Mouse (Mus musculus): ENCODE measurements around the gene Myof.

Myof gene

GRCm38 (mm10) chr19:38000990-38001389 lies 42.4 kb downstream of the Myof start:
- no peak for DNase-seq

- DNase-seq = no peak
These were observed 43.4 kb downstream of the Myof start for GRCm38 (mm10) chr19:37999941-38000340.

GRCm38 (mm10) chr19:37994301-37994700 lies 49.1 kb downstream of the Myof start:
- no peak for DNase-seq

- DNase-seq = no peak
These were observed 51.2 kb downstream of the Myof start for GRCm38 (mm10) chr19:37992184-37992554.

GRCm38 (mm10) chr19:37991399-37992183 lies 51.8 kb downstream of the Myof start:
- DNase-seq = peak; percentile 50

- no peak for DNase-seq
These were observed 53.4 kb downstream of the Myof start for GRCm38 (mm10) chr19:37989971-37990370.

- no peak for DNase-seq
These were observed 55.2 kb downstream of the Myof start for GRCm38 (mm10) chr19:37988156-37988555.

GRCm38 (mm10) chr19:37985730-37986129 lies 57.6 kb downstream of the Myof start:
- DNase-seq = no peak

GRCm38 (mm10) chr19:37975951-37976350 lies 67.4 kb downstream of the Myof start:
- no peak for DNase-seq

- DNase-seq = no peak
These were observed 72.8 kb downstream of the Myof start for GRCm38 (mm10) chr19:37970571-37970970.

- no peak for DNase-seq
These were observed 73.4 kb downstream of the Myof start for GRCm38 (mm10) chr19:37970004-37970403.

GRCm38 (mm10) chr19:37965828-37966227 lies 77.5 kb downstream of the Myof start:
- no peak for DNase-seq

GRCm38 (mm10) chr19:37963421-37963820 lies 80.0 kb downstream of the Myof start:
- DNase-seq = no peak

- no peak for DNase-seq
These were observed 82.6 kb downstream of the Myof start for GRCm38 (mm10) chr19:37960791-37961190.

- no peak for DNase-seq
These were observed 83.7 kb downstream of the Myof start for GRCm38 (mm10) chr19:37959543-37960215.

GRCm38 (mm10) chr19:37959076-37959475 lies 84.3 kb downstream of the Myof start:
- DNase-seq = no peak

- DNase-seq = no peak
These were observed 86.1 kb downstream of the Myof start for GRCm38 (mm10) chr19:37957256-37957655.

GRCm38 (mm10) chr19:37956006-37956405 lies 87.4 kb downstream of the Myof start:
- DNase-seq = no peak

GRCm38 (mm10) chr19:37955425-37956001 lies 87.9 kb downstream of the Myof start:
- DNase-seq = peak; percentile 70

- no peak for DNase-seq
These were observed 88.6 kb downstream of the Myof start for GRCm38 (mm10) chr19:37954772-37955171.

- DNase-seq = no peak
These were observed 89.1 kb downstream of the Myof start for GRCm38 (mm10) chr19:37954236-37954635.

- DNase-seq = no peak
These were observed 96.7 kb downstream of the Myof start for GRCm38 (mm10) chr19:37946696-37947095.

- no peak for DNase-seq
These were observed 97.3 kb downstream of the Myof start for GRCm38 (mm10) chr19:37946053-37946452.

GRCm38 (mm10) chr19:37939203-37939602 lies 104.2 kb downstream of the Myof start:
- DNase-seq = no peak

Measured in right cerebral cortex, postnatal 4 days (tissue).